Mouse (Mus musculus): ENCODE measurements at regions not wholly inside any gene's neighbourhood (a gene's known extent, or its start where the extent isn't known, plus 50 kb on each side); places are given as distances from the start of the nearest gene placed in this dataset.

DNA sequence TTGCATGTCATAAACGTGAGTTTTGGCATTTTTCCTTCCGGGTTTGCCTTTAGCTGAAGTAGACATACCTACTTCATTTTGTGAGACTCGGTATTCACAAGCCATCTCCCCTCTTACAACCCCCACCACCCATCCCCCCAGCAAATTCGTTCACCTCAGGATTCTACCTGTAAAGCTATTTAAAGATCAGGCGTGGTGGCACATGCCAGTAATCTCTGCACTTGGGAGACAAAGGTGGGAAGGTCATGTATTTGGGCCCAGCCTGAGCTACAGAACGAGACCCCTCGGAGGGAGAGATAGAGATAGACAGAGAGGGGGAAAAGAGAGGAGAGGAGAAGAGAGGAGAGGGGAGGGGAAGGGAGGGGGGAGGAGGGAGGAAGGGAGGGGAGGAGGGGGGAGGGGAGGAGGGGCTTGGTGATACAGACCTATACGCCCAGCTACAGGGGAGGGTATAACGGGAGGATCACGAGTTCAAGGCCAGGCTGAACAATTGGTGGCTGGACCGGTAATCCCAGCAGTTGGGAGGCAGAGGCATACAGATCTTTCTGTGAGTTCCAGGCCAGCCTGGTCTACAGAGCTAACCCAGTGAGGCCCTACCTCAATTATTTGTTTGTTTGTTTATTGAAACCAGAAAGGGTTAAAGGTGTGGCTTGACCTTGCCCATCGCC is 83.9 kb upstream of the Tbx3 start:
- no peak for TF ChIP-seq CTCF (IDR thresholded peaks at IDR 0.05; ENCODE audit: control insufficient read depth, insufficient read depth, insufficient read length)
- TF ChIP-seq MAX (IDR thresholded peaks at IDR 0.05), result no peak
- no peak for TF ChIP-seq CEBPB (IDR thresholded peaks at IDR 0.05; ENCODE audit: low read depth)
- no peak for TF ChIP-seq USF1 (IDR thresholded peaks at IDR 0.05; ENCODE audit: low read depth)
- TF ChIP-seq MYOG (IDR thresholded peaks at IDR 0.05; ENCODE audit: control insufficient read depth, extremely low read depth, insufficient read length), result no peak
- TF ChIP-seq MYOD1 (IDR thresholded peaks at IDR 0.05; ENCODE audit: control insufficient read depth, insufficient read length, low read depth), result no peak
- no peak for TF ChIP-seq FOSL1 (IDR thresholded peaks at IDR 0.05; ENCODE audit: insufficient read depth, low read length, poor library complexity, severe bottlenecking)
